25 mouse cellular contexts compared by ENCODE assay signal in the genomic region with DNA sequence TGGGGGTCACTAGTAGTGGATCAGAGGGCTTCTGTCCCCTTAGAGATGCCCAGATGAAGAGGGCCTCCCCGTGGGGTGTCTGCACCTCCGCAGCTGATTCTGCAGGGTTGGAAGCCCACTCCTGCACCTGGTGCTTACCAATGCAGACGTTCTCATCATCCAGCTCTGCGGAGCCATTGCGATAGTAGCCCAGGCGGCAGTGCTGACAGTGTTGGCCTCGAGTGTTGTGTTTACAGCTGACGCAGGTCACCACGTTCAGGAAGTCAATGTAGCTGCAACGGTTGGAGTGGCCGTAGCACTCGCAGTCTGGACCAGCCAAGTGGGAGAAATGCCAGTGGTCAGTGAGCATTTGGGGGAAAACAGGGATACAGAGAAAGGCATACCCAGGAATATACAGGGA. TPM values are rescaled to one million over a fixed set of nuclear protein-coding genes. Genes with fewer than 3 reads are reported as not detected.
"Had no signal": no experiment of that assay in that cellular context is flagged by ENCODE, and none has a peak within 500 bp of the region (broad histone marks: within the 10 kb centered on the region; RNA-seq: fewer than 3 reads in every experiment).

No protein-coding gene starts in this region.

- H3K36me3 ChIP-seq: heart, embryonic 13.5 days; heart, embryonic 15.5 days; hindbrain, embryonic 13.5 days; hindbrain, embryonic 15.5 days; kidney, embryonic 15.5 days; limb, embryonic 13.5 days; limb, embryonic 15.5 days; liver, embryonic 12.5 days had no signal

- H3K4me3 ChIP-seq: heart, embryonic 13.5 days; heart, embryonic 15.5 days; hindbrain, embryonic 13.5 days; hindbrain, embryonic 15.5 days; kidney, embryonic 15.5 days; limb, embryonic 13.5 days; limb, embryonic 15.5 days; liver, embryonic 12.5 days had no signal

- DNase-seq: gastrocnemius, postnatal 14 days; heart, adult 18-20 months; heart, postnatal 14 days; heart, postnatal 36 days; kidney, adult 11 months; kidney, adult 2 months; kidney, adult 9 months; kidney, postnatal 14 days; kidney, postnatal 36 days; layer of hippocampus, adult 9-11 months; layer of hippocampus, postnatal 36 days; left cerebral cortex, postnatal 4 days had no signal

- H3K9me3 ChIP-seq: heart, embryonic 13.5 days; heart, embryonic 15.5 days; hindbrain, embryonic 13.5 days; hindbrain, embryonic 15.5 days; kidney, embryonic 15.5 days; limb, embryonic 13.5 days; limb, embryonic 15.5 days; liver, embryonic 12.5 days had no signal

- H3K27ac ChIP-seq: heart, embryonic 13.5 days; heart, embryonic 15.5 days; hindbrain, embryonic 13.5 days; hindbrain, embryonic 15.5 days; hindbrain, postnatal 0 days; kidney, embryonic 15.5 days; kidney, postnatal 0 days; limb, embryonic 13.5 days; limb, embryonic 15.5 days; liver, embryonic 12.5 days; liver, embryonic 14.5 days had no signal

RNA-seq across cellular contexts. Expression of a gene that starts 56.0 kb away (rescaled TPM):
- polyA plus RNA-seq: heart, embryonic 11.5 days; heart, embryonic 15.5 days; intestine, embryonic 16.5 days; liver, embryonic 12.5 days had no signal
